Mouse (Mus musculus) heart, embryonic 15.5 days (tissue): ENCODE data around the gene Grk2. TPM values are rescaled to one million over a fixed set of nuclear protein-coding genes. Genes with fewer than 3 reads are reported as not detected.

Experiments
- ATAC-seq: fragments of 200-750 bp; cut with Nextera tagmentation; replicated peaks from 2 replicates; pipeline ENCODE4 v1.8.0; 2017; ENCODE audit warnings: low read depth, moderate TSS enrichment; ENCODE audit not compliant: insufficient number of reproducible peaks, insufficient read depth, low FRiP score
- H3K27ac ChIP-seq: fragments of 300-500 bp; sonication (generic); 2 replicates; pipeline ENCODE4 v1.5.1; 2015; ENCODE audit warnings: mild to moderate bottlenecking, inconsistent platforms
- H3K27me3 ChIP-seq: fragments of 300-500 bp; sonication (generic); 2 replicates; pipeline ENCODE4 v1.6.1; 2015; ENCODE audit warnings: inconsistent platforms
- H3K36me3 ChIP-seq: fragments of 300-500 bp; sonication (generic); 2 replicates; pipeline ENCODE4 v1.6.1; 2015; ENCODE audit warnings: mild to moderate bottlenecking, inconsistent platforms
- H3K4me1 ChIP-seq: fragments of 300-500 bp; sonication (generic); replicated peaks from 2 replicates; pipeline ENCODE4 v1.6.1; 2015; ENCODE audit warnings: inconsistent platforms
- H3K4me2 ChIP-seq: fragments of 300-500 bp; sonication (generic); 2 replicates; pipeline ENCODE4 v1.6.1; 2015; ENCODE audit warnings: inconsistent platforms, mild to moderate bottlenecking, moderate library complexity
- H3K4me3 ChIP-seq: fragments of 300-500 bp; sonication (generic); 2 replicates; pipeline ENCODE4 v1.5.1; 2015; ENCODE audit warnings: mild to moderate bottlenecking, inconsistent platforms
- H3K9ac ChIP-seq: fragments of 300-500 bp; sonication (generic); 2 replicates; pipeline ENCODE4 v1.6.1; 2015; ENCODE audit warnings: mild to moderate bottlenecking, inconsistent platforms
- H3K9me3 ChIP-seq: fragments of 300-500 bp; sonication (generic); replicated peaks from 2 replicates; pipeline ENCODE4 v1.6.1; 2016; ENCODE audit warnings: inconsistent platforms
- WGBS: fragments of 180-500 bp; shearing (Covaris S2); methylation state at CpG from one replicate; pipeline ENCODE4 v1.1.7; 2015; ENCODE audit warnings: mixed read lengths; 5-methylcytosine and 5-hydroxymethylcytosine counted together
- microRNA-seq: library from miRNA; unstranded; fragments of <30 nt; microRNA quantifications from one replicate; pipeline ENCODE4, GENCODE M21; 2016
- polyA plus RNA-seq: library from polyadenylated mRNA; unstranded; fragments of >200 nt; fragmentation: Nextera tagmentation; extraction: Ambion mirVana; gene quantifications from 2 replicates; pipeline ENCODE4 v1.2.1, GENCODE M21; 2015

The Grk2 gene
- polyA plus RNA-seq, 1 experiment from 2014 or later, result 9.8 TPM

GRCm38 (mm10) chr19:4242416-4242815 lies 63.6 kb downstream of the Grk2 start:
- no peak overlapping the region for H3K27ac ChIP-seq
- ATAC-seq, result no peak
- WGBS, result 66% methylated on average over 3 of the region's 3 CpGs

DNA sequence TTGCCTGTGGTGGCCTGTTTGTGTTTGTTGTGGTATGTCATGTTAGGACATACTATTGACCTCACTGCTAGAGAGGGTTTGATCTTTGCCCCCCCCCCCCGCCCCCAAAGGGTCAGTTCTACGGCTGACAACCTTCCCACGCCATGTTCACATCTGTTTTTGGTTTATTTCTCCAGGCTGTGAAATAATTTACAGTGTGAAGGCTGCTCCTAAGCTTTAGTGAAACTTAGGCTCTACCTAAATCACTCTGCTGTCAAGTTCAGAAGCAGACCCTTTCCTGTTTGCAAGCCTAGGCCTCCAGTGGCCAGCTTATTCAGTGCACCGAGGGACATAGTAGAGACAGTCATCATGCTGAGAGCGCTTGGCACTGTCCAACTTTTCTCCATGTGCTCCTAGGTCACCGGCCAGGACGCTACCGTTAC lies 65.8 kb downstream of the Grk2 start:
- no peak overlapping the region for H3K4me2 ChIP-seq
- no peaks in the 10 kb centered on the region for H3K27me3 ChIP-seq
- H3K9ac ChIP-seq, result no peak overlapping the region
- no peak overlapping the region for H3K4me3 ChIP-seq
- 64% methylated on average over 8 of the region's 8 CpGs for WGBS
- H3K27ac ChIP-seq, result no peak overlapping the region
- no peaks in the 10 kb centered on the region for H3K9me3 ChIP-seq
- H3K4me1 ChIP-seq, result no peaks in the 10 kb centered on the region
- no peaks in the 10 kb centered on the region for H3K36me3 ChIP-seq
- ATAC-seq, result no peak

More at GRCm38 (mm10) chr19:4242416-4242815, 63.6 kb downstream of the Grk2 start:
- H3K4me1 ChIP-seq, result no peaks in the 10 kb centered on the region
- H3K9ac ChIP-seq, result no peak overlapping the region
- H3K36me3 ChIP-seq, result no peaks in the 10 kb centered on the region
- no peaks in the 10 kb centered on the region for H3K27me3 ChIP-seq
- H3K4me3 ChIP-seq, result no peak overlapping the region
- no peak overlapping the region for H3K4me2 ChIP-seq
- H3K9me3 ChIP-seq, result no peaks in the 10 kb centered on the region

Small RNA genes within 50 kb of the gene (microRNA-seq; reads per million reads assigned to microRNA genes)
- not detected for gene Mir6985

Other genes with a start within 250 kb of the Grk2 start
- 0.30 and 0.93 TPM in 2 replicates for gene Gstp3, start 246.7 kb downstream of the Grk2 start, polyA plus RNA-seq
- gene Cabp2, start 224.6 kb downstream of the Grk2 start, polyA plus RNA-seq, result not detected in 2 replicates
- gene Cdk2ap2, start 209.0 kb downstream of the Grk2 start, polyA plus RNA-seq, result 63.6 and 81.7 TPM in 2 replicates
- 17.2 and 26.5 TPM in 2 replicates for gene Pitpnm1, start 206.2 kb downstream of the Grk2 start, polyA plus RNA-seq
- gene Aip, start 180.4 kb downstream of the Grk2 start, polyA plus RNA-seq, result 78.1 and 92.5 TPM in 2 replicates
- 0.04 TPM in 1 of 2 replicates, not detected in the other for gene Gpr152, start 166.4 kb downstream of the Grk2 start, polyA plus RNA-seq
- not detected in 2 replicates for gene Cabp4, start 162.2 kb downstream of the Grk2 start, polyA plus RNA-seq
- gene Coro1b, start 157.6 kb downstream of the Grk2 start, polyA plus RNA-seq, result 114 and 137 TPM in 2 replicates
- 3.6 and 33.8 TPM in 2 replicates for gene Ptprcap, start 152.6 kb downstream of the Grk2 start, polyA plus RNA-seq
- gene Rps6kb2, start 142.9 kb downstream of the Grk2 start, polyA plus RNA-seq, result 42.2 and 46.1 TPM in 2 replicates
- 12.3 TPM in 2 replicates for gene Carns1, start 130.7 kb downstream of the Grk2 start, polyA plus RNA-seq
- 3.0 and 14.9 TPM in 2 replicates for gene Tbc1d10c, start 114.9 kb downstream of the Grk2 start, polyA plus RNA-seq
- gene Ppp1ca, start 114.2 kb downstream of the Grk2 start, polyA plus RNA-seq, result 666 and 734 TPM in 2 replicates
- gene Rad9a, start 104.6 kb downstream of the Grk2 start, polyA plus RNA-seq, result 17.3 and 24.1 TPM in 2 replicates
- gene Clcf1, start 92.0 kb downstream of the Grk2 start, polyA plus RNA-seq, result 0.96 and 1.9 TPM in 2 replicates
- not detected in 2 replicates for gene AC109138.7, start 91.9 kb downstream of the Grk2 start, polyA plus RNA-seq
- 17.1 and 24.1 TPM in 2 replicates for gene Pold4, start 74.3 kb downstream of the Grk2 start, polyA plus RNA-seq
- gene Ssh3, start 37.0 kb downstream of the Grk2 start, polyA plus RNA-seq, result 6.0 and 10.7 TPM in 2 replicates
- 1.1 and 2.7 TPM in 2 replicates for gene Ankrd13d, start 23.1 kb downstream of the Grk2 start, polyA plus RNA-seq
- gene Kdm2a, start 92.1 kb upstream of the Grk2 start, polyA plus RNA-seq, result 29.5 and 37.2 TPM in 2 replicates
- gene Rhod, start 133.2 kb upstream of the Grk2 start, polyA plus RNA-seq, result 22.6 and 28.1 TPM in 2 replicates
- 0.68 and 0.98 TPM in 2 replicates for gene Syt12, start 171.2 kb upstream of the Grk2 start, polyA plus RNA-seq
- gene 2010003K11Rik, start 192.4 kb upstream of the Grk2 start, polyA plus RNA-seq, result not detected in 2 replicates
- 10.5 and 16.8 TPM in 2 replicates for gene Pcx, start 204.2 kb upstream of the Grk2 start, polyA plus RNA-seq